Mouse (Mus musculus) heart, postnatal 4 days (tissue): Measurements from ENCODE around the gene Haus5. TPM values are rescaled to one million over a fixed set of nuclear protein-coding genes. Genes with fewer than 3 reads are reported as not detected.

ENCODE experiments used
- DNase-seq: peaks from one replicate; pipeline ENCODE4 v3.0.0; 2021
- total RNA-seq, 2 experiments: library from RNA; stranded (reverse); gene quantifications; 2 replicates each; pipeline ENCODE4 v1.2.3; 2021

Haus5 gene
- total RNA-seq, 2 experiments from 2014 or later, result 13.1 to 16.6 TPM

- peak; percentile 91 for DNase-seq
Measured at GRCm38 (mm10) chr7:30625530-30626384, 39.0 kb downstream of the Haus5 start, which contains the start of gene Cox6b1. TSS of gene Cox6b1 (minus strand) at chr7:30626151.

GRCm38 (mm10) chr7:30619202-30619601 lies 45.6 kb downstream of the Haus5 start:
- DNase-seq, result peak; percentile 58

GRCm38 (mm10) chr7:30618658-30619057 lies 46.1 kb downstream of the Haus5 start:
- no peak for DNase-seq

- no peak for DNase-seq
Measured at GRCm38 (mm10) chr7:30615049-30615760, 49.6 kb downstream of the Haus5 start.

- no peak for DNase-seq
Measured at GRCm38 (mm10) chr7:30614454-30614853, 50.3 kb downstream of the Haus5 start.

GRCm38 (mm10) chr7:30613529-30614112 lies 51.2 kb downstream of the Haus5 start:
- peak; percentile 77 for DNase-seq

GRCm38 (mm10) chr7:30612654-30613402 lies 52.0 kb downstream of the Haus5 start, which contains the start of gene Upk1a:
TSS of gene Upk1a (minus strand) at chr7:30612847.
- DNase-seq, result no peak

- peak; percentile 63 for DNase-seq
Measured at GRCm38 (mm10) chr7:30610043-30610442, 54.8 kb downstream of the Haus5 start.

GRCm38 (mm10) chr7:30608476-30608875 lies 56.3 kb downstream of the Haus5 start:
- no peak for DNase-seq

- DNase-seq, result peak; percentile 73
Measured at GRCm38 (mm10) chr7:30607706-30608309, 57.0 kb downstream of the Haus5 start.

- DNase-seq, result no peak
Measured at GRCm38 (mm10) chr7:30604944-30605343, 59.9 kb downstream of the Haus5 start.

- no peak for DNase-seq
Measured at GRCm38 (mm10) chr7:30604424-30604823, 60.4 kb downstream of the Haus5 start.

Other genes with a start within 250 kb of the Haus5 start
- gene Hcst, start 245.1 kb downstream of the Haus5 start, total RNA-seq, result under 1 TPM in 1 of 2 experiments, not detected in 1; 0.88 TPM
- gene Nfkbid, start 243.3 kb downstream of the Haus5 start, total RNA-seq, result 1 to 10 TPM in 1 of 2 experiments, under 1 TPM in 1; 0.43 to 1.3 TPM
- 1 to 10 TPM; 6.0 to 7.4 TPM for gene Aplp1, start 219.5 kb downstream of the Haus5 start, total RNA-seq
- gene Kirrel2, start 207.3 kb downstream of the Haus5 start, total RNA-seq, result under 1 TPM in 1 of 2 experiments, not detected in 1; 0.34 TPM
- gene Nphs1, start 206.7 kb downstream of the Haus5 start, total RNA-seq, result not detected
- gene Prodh2, start 171.4 kb downstream of the Haus5 start, total RNA-seq, result not detected
- 10 to 100 TPM in 1 of 2 experiments, 1 to 10 TPM in 1; 7.3 to 12.8 TPM for gene Arhgap33, start 129.9 kb downstream of the Haus5 start, total RNA-seq
- 100 to 1,000 TPM; 279 to 308 TPM for gene Hspb6, start 112.8 kb downstream of the Haus5 start, total RNA-seq
- 1 to 10 TPM; 5.2 to 7.8 TPM for gene Proser3, start 112.7 kb downstream of the Haus5 start, total RNA-seq
- 10 to 100 TPM; 14.8 to 17.1 TPM for gene Lin37, start 105.2 kb downstream of the Haus5 start, total RNA-seq
- 10 to 100 TPM; 70.5 to 72.7 TPM for gene U2af1l4, start 101.7 kb downstream of the Haus5 start, total RNA-seq
- 1 to 10 TPM; 2.1 to 3.1 TPM for gene Gm49396, start 101.7 kb downstream of the Haus5 start, total RNA-seq
- gene Psenen, start 101.4 kb downstream of the Haus5 start, total RNA-seq, result 10 to 100 TPM; 80.0 to 83.8 TPM
- gene Igflr1, start 99.6 kb downstream of the Haus5 start, total RNA-seq, result 1 to 10 TPM; 1.1 to 1.2 TPM
- 10 to 100 TPM; 29.5 to 35.8 TPM for gene Kmt2b, start 76.3 kb downstream of the Haus5 start, total RNA-seq
- gene Zbtb32, start 66.1 kb downstream of the Haus5 start, total RNA-seq, result not detected
- gene Upk1a, start 52.1 kb downstream of the Haus5 start, total RNA-seq, result under 1 TPM; 0.62 to 0.86 TPM
- 1,000 to 10,000 TPM; 2,883 to 3,014 TPM for gene Cox6b1, start 38.8 kb downstream of the Haus5 start, total RNA-seq
- gene Etv2, start 29.1 kb downstream of the Haus5 start, total RNA-seq, result not detected
- gene Rbm42, start 14.7 kb downstream of the Haus5 start, total RNA-seq, result 10 to 100 TPM; 58.8 to 62.2 TPM
- not detected for gene Pmis2, start 6.6 kb upstream of the Haus5 start, total RNA-seq
- not detected for gene 2200002J24Rik, start 33.9 kb upstream of the Haus5 start, total RNA-seq
- gene Atp4a, start 47.2 kb upstream of the Haus5 start, total RNA-seq, result under 1 TPM; 0.14 to 0.74 TPM
- gene Tmem147, start 64.5 kb upstream of the Haus5 start, total RNA-seq, result 100 to 1,000 TPM; 208 to 221 TPM
- not detected for gene Gapdhs, start 78.7 kb upstream of the Haus5 start, total RNA-seq
- 1 to 10 TPM; 4.8 to 5.1 TPM for gene Sbsn, start 86.5 kb upstream of the Haus5 start, total RNA-seq
- 1 to 10 TPM; 4.6 to 5.7 TPM for gene Dmkn, start 98.8 kb upstream of the Haus5 start, total RNA-seq
- not detected for gene Krtdap, start 122.9 kb upstream of the Haus5 start, total RNA-seq
- gene Ffar2, start 158.8 kb upstream of the Haus5 start, total RNA-seq, result not detected
- gene Ffar3, start 191.2 kb upstream of the Haus5 start, total RNA-seq, result not detected
- not detected for gene Ffar1, start 196.6 kb upstream of the Haus5 start, total RNA-seq
- 1 to 10 TPM in 1 of 2 experiments, under 1 TPM in 1; 0.09 to 1.2 TPM for gene Cd22, start 215.3 kb upstream of the Haus5 start, total RNA-seq
- 1 to 10 TPM in 1 of 2 experiments, under 1 TPM in 1; 0.31 to 1.3 TPM for gene Mag, start 249.9 kb upstream of the Haus5 start, total RNA-seq